Mouse (Mus musculus): Measurements from ENCODE around the gene Tmtc2. TPM values are rescaled to one million over a fixed set of nuclear protein-coding genes. Genes with fewer than 3 reads are reported as not detected.

The Tmtc2 gene
- total and polyA plus RNA-seq, 3 experiments, result not detected

- no peak for TF ChIP-seq MAX (IDR thresholded peaks at IDR 0.05; ENCODE audit: low read length)
- no peak for TF ChIP-seq TCF12 (IDR thresholded peaks at IDR 0.05; ENCODE audit: low read depth, low read length)
- no peak for TF ChIP-seq MEF2A (IDR thresholded peaks at IDR 0.05; ENCODE audit: borderline replicate concordance, low read depth, low read length)
- no peak for TF ChIP-seq ZNF384 (IDR thresholded peaks at IDR 0.05; ENCODE audit: low read depth, low read length)
- TF ChIP-seq KAT2A (IDR thresholded peaks at IDR 0.05; ENCODE audit: insufficient replicate concordance, low read length), result no peak
- no peak for TF ChIP-seq EP300 (IDR thresholded peaks at IDR 0.05; ENCODE audit: low read length)
- TF ChIP-seq SIN3A (IDR thresholded peaks at IDR 0.05; ENCODE audit: low read length), result no peak
- no peak for TF ChIP-seq GABPA (IDR thresholded peaks at IDR 0.05; ENCODE audit: insufficient replicate concordance, low read depth, low read length)
- no peak for TF ChIP-seq MXI1 (IDR thresholded peaks at IDR 0.05; ENCODE audit: low read depth, low read length)
- TF ChIP-seq CHD1 (IDR thresholded peaks at IDR 0.05; ENCODE audit: low read depth, low read length), result no peak
- no peak for TF ChIP-seq USF2 (conservative IDR thresholded peaks at IDR 0.05; ENCODE audit: low read depth, low read length)
- TF ChIP-seq JUN (IDR thresholded peaks at IDR 0.05; ENCODE audit: insufficient read depth, low read depth, low read length), result no peak
- no peak for TF ChIP-seq CTCF (conservative IDR thresholded peaks at IDR 0.05 in 1 of 2, IDR thresholded peaks at IDR 0.05 in 1 of 2; ENCODE audit: low read depth in 2 of 2, low read length in 2 of 2)
- TF ChIP-seq USF1 (IDR thresholded peaks at IDR 0.05; ENCODE audit: low read depth, low read length), result no peak
- TF ChIP-seq TBP (conservative IDR thresholded peaks at IDR 0.05; ENCODE audit: low read depth, low read length), result no peak
- no peak for TF ChIP-seq POLR2A (IDR thresholded peaks at IDR 0.05; ENCODE audit: low read depth, low read length)
- no peak for TF ChIP-seq E2F4 (IDR thresholded peaks at IDR 0.05; ENCODE audit: insufficient replicate concordance, low read depth, low read length)
- TF ChIP-seq RAD21 (IDR thresholded peaks at IDR 0.05; ENCODE audit: low read depth, low read length), result no peak
Observed at GRCm38 (mm10) chr10:105556890-105557572, 17.2 kb downstream of the Tmtc2 start.

GRCm38 (mm10) chr10:105554153-105554552, 20.1 kb downstream of the Tmtc2 start:
- TF ChIP-seq RAD21 (IDR thresholded peaks at IDR 0.05; ENCODE audit: low read depth, low read length), result no peak
- no peak for TF ChIP-seq USF1 (IDR thresholded peaks at IDR 0.05; ENCODE audit: low read depth, low read length)
- Histone ChIP-seq H3K4me2 (ENCODE audit: insufficient read depth, low read depth, poor library complexity, severe bottlenecking) (no peak overlapping the region), H3K27me3 (replicated peaks) (no peaks in the 10 kb centered on the region), H3K9me3 (replicated peaks; ENCODE audit: low read length) (peaks cover 51% of the 10 kb centered on the region), H3K4me1 (ENCODE audit: control insufficient read depth in 1 of 2, insufficient read depth in 2 of 2) (no peaks in the 10 kb centered on the region), H3K4me3 (replicated peaks in 1 of 3; ENCODE audit: low read depth in 2 of 3, low read length in 2 of 3, poor library complexity in 1 of 3) (no peak overlapping the region), H3K79me2 (replicated peaks; ENCODE audit: control insufficient read depth, extremely low read depth, insufficient read depth, poor library complexity, severe bottlenecking) (no peaks in the 10 kb centered on the region), H3K27ac (ENCODE audit: insufficient read depth, low read depth) (no peak overlapping the region), H3K9ac (ENCODE audit: insufficient read depth, low read depth) (no peak overlapping the region), H3K36me3 (replicated peaks in 1 of 2; ENCODE audit: control insufficient read depth in 1 of 2, insufficient read depth in 1 of 2, low read length in 1 of 2) (no peaks in the 10 kb centered on the region)
- dilution Hi-C loops (cut with MboI; ENCODE audit: extremely low pct_ligation_motif_present, extremely low pct_unique_long_range_greater_than_20kb, low sequenced_read_pairs) (no loop called here), in situ Hi-C loops (cut with MboI; ENCODE audit: low pct_ligation_motif_present, low pct_unique_long_range_greater_than_20kb, low sequenced_read_pairs) (no loop called here)
- DNase-seq (ENCODE audit: extremely low read depth), result no peak

More at GRCm38 (mm10) chr10:105556890-105557572, 17.2 kb downstream of the Tmtc2 start:
- no peak overlapping the region for H3K4me2 ChIP-seq (ENCODE audit: insufficient read depth, low read depth, poor library complexity, severe bottlenecking)
- no peaks in the 10 kb centered on the region for H3K36me3 ChIP-seq (replicated peaks in 1 of 2; ENCODE audit: control insufficient read depth in 1 of 2, insufficient read depth in 1 of 2, low read length in 1 of 2)
- H3K9ac ChIP-seq (ENCODE audit: insufficient read depth, low read depth), result no peak overlapping the region
- H3K9me3 ChIP-seq (replicated peaks; ENCODE audit: low read length), result peaks cover 61% of the 10 kb centered on the region
- no peak for DNase-seq (ENCODE audit: extremely low read depth)
- in situ Hi-C loops (cut with MboI; ENCODE audit: low pct_ligation_motif_present, low pct_unique_long_range_greater_than_20kb, low sequenced_read_pairs), result no loop called here
- H3K4me1 ChIP-seq (ENCODE audit: control insufficient read depth in 1 of 2, insufficient read depth in 2 of 2), result no peaks in the 10 kb centered on the region
- H3K27ac ChIP-seq (ENCODE audit: insufficient read depth, low read depth), result no peak overlapping the region
- no peaks in the 10 kb centered on the region for H3K27me3 ChIP-seq (replicated peaks)
- no peak overlapping the region for H3K4me3 ChIP-seq (replicated peaks in 1 of 3; ENCODE audit: low read depth in 2 of 3, low read length in 2 of 3, poor library complexity in 1 of 3)
- dilution Hi-C loops (cut with MboI; ENCODE audit: extremely low pct_ligation_motif_present, extremely low pct_unique_long_range_greater_than_20kb, low sequenced_read_pairs), result no loop called here
- no peaks in the 10 kb centered on the region for H3K79me2 ChIP-seq (replicated peaks; ENCODE audit: control insufficient read depth, extremely low read depth, insufficient read depth, poor library complexity, severe bottlenecking)

All from CH12.LX (cell line).